Mouse (Mus musculus) liver, embryonic 11.5 days (tissue): ENCODE data around the gene Hexdc. TPM values are rescaled to one million over a fixed set of nuclear protein-coding genes. Genes with fewer than 3 reads are reported as not detected.

ENCODE experiments used
- ATAC-seq: fragments of 200-750 bp; cut with Nextera tagmentation; replicated peaks from 2 replicates; pipeline ENCODE4 v1.8.0; 2017; ENCODE audit warnings: moderate number of reproducible peaks, mild to moderate bottlenecking, moderate TSS enrichment, moderate library complexity; ENCODE audit not compliant: low FRiP score
- DNase-seq: peaks from one replicate; pipeline ENCODE4 v3.0.0-alpha.2; 2017; ENCODE audit warnings: low spot score
- H3K27ac ChIP-seq: fragments of 300-500 bp; sonication (generic); 2 replicates; pipeline ENCODE4 v1.5.1; 2014; ENCODE audit warnings: mild to moderate bottlenecking, low read depth, low read length, control low read depth
- H3K27me3 ChIP-seq: fragments of 300-500 bp; sonication (generic); replicated peaks from 2 replicates; pipeline ENCODE4 v1.6.1; 2014; ENCODE audit warnings: low read length, mixed read lengths; ENCODE audit not compliant: control insufficient read depth, insufficient read depth
- H3K36me3 ChIP-seq: fragments of 300-500 bp; sonication (generic); 2 replicates; pipeline ENCODE4 v1.6.1; 2014; ENCODE audit warnings: mild to moderate bottlenecking, low read length, moderate library complexity, mixed read lengths; ENCODE audit not compliant: control insufficient read depth, insufficient read depth
- H3K4me1 ChIP-seq: fragments of 300-500 bp; sonication (generic); replicated peaks from 2 replicates; pipeline ENCODE4 v1.6.1; 2014; ENCODE audit warnings: low read length, mixed read lengths; ENCODE audit not compliant: control insufficient read depth, insufficient read depth
- H3K4me2 ChIP-seq: fragments of 300-500 bp; sonication (generic); 2 replicates; pipeline ENCODE4 v1.6.1; 2014; ENCODE audit warnings: mild to moderate bottlenecking, control low read depth, moderate library complexity
- H3K4me3 ChIP-seq: fragments of 300-500 bp; sonication (generic); 2 replicates; pipeline ENCODE4 v1.5.1; 2014; ENCODE audit warnings: low read depth, low read length, control low read depth
- H3K9ac ChIP-seq: fragments of 300-500 bp; sonication (generic); 2 replicates; pipeline ENCODE4 v1.6.1; 2014; ENCODE audit warnings: low read depth, low read length, control low read depth
- H3K9me3 ChIP-seq: fragments of 300-500 bp; sonication (generic); 2 replicates; pipeline ENCODE4 v1.6.1; 2016; ENCODE audit warnings: low read length, inconsistent platforms, mixed read lengths; ENCODE audit not compliant: control insufficient read depth
- whole genome bisulfite sequencing: fragments of 180-500 bp; shearing (Covaris S2); extraction: QIAGEN DNeasy Blood & Tissue Kit; methylation state at CpG from one replicate; pipeline ENCODE4 v1.1.7; 2014; 5-methylcytosine and 5-hydroxymethylcytosine counted together
- polyA plus RNA-seq: library from polyadenylated mRNA; unstranded; fragments of >200 nt; fragmentation: Nextera tagmentation; extraction: Ambion mirVana; gene quantifications from 2 replicates; pipeline ENCODE4 v1.2.1, GENCODE M21; 2014

Gene Hexdc
- polyA plus RNA-seq, 1 experiment from 2014 or later = 5.6 TPM

DNA sequence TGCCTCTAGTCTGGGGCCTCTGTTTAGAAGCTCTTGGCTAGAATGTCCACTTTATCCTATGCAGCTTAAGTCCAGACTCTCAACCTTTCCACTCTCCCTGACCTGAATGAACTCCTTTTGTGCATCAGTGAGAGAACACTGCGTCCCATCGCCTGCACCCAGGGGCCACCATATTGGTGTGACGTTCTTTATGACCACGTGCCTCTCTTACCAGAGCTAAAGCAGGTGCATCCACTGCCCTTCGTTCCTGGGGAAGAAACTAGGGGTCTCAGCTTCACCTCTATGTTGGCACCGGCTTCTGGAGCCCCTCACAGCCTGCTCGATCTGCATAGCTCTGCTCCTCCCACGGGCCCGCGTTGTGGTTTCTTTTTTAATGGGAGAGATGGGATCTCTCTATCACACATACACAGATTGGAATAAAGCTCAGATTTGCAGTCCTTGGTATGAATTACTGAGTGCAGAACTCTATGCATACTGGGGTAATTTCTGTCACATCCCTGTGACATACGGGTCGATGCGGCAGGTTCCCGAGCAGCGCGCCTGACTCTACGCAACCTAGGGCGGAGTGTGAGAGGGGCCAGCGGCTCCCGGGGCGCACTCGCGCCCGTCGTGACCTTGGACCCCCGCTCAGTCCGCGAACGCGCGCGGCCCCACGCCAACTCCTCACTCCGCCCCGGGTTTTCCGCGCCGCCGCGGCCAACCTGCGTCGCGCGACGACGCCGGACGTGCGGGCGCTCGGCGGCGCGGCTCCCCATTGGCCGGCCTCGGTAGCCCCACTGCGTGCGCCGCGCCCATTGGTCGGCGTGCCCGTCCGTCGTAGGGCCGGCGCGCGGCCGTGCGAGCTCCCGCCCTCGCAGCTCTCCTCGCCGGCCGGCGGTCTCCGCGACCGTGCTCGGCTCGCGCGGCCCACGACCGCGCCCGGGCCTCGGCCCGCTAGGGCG lies 55.2 kb downstream of the Hexdc start, which contains the start of gene Foxk2:
Foxk2 (plus strand) TSS at position 831 of the 941 bp plus-strand sequence.
- WGBS = under 1% methylated on average over 65 of the region's 91 CpGs
- DNase-seq (peak; percentile 83), ATAC-seq (peak; percentile 96)
- H3K4me2 ChIP-seq = peak within 1 kb of the TSS; percentile 95
- peak within 1 kb of the TSS; percentile 93 for H3K9ac ChIP-seq
- peak within 1 kb of the TSS; percentile 99 for H3K4me3 ChIP-seq
- no peaks in the 10 kb centered on the region for H3K27me3 ChIP-seq
- peak within 1 kb of the TSS; percentile 94 for H3K27ac ChIP-seq
- H3K9me3 ChIP-seq = no peaks in the 10 kb centered on the region
- H3K36me3 ChIP-seq = peaks cover 20% of the 10 kb centered on the region
- H3K4me1 ChIP-seq = peaks cover 12% of the 10 kb centered on the region

GRCm38 (mm10) chr11:121260211-121260906 lies 56.1 kb downstream of the Hexdc start:
- Histone ChIP-seq H3K9me3 (no peaks in the 10 kb centered on the region), H3K36me3 (peaks cover 16% of the 10 kb centered on the region), H3K4me1 (peaks cover 12% of the 10 kb centered on the region), H3K9ac (peak overlapping the region; percentile 93), H3K27ac (peak overlapping the region; percentile 64), H3K27me3 (no peaks in the 10 kb centered on the region), H3K4me3 (peak overlapping the region; percentile 99), H3K4me2 (peak overlapping the region; percentile 89)
- DNase-seq (peak; percentile 52), ATAC-seq (peak; percentile 11; the same call in 1 of the 2 replicates)
- WGBS = under 1% methylated on average over 53 of the region's 60 CpGs

DNA sequence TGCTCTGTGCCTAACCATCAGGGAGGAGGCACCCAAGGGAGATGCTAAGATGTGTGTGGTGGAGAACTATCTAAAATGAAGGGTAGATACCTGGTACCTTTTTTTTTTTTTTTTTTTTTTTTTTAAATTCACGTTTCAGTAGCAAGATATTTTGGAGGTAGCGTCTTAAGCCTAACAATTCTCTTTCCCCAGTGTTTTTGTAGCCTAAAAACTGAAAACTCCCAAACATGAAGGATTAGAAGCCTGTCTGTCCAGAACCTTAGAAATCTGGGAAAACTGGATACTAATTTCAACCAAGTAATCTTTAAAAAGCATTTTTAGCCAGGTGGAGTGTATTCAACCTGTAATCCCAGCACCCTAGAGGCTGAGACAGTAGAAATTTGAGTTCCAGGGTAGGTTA lies 56.8 kb downstream of the Hexdc start:
- DNase-seq (no peak), ATAC-seq (no peak)
- Histone ChIP-seq H3K27ac (no peak overlapping the region), H3K27me3 (no peaks in the 10 kb centered on the region), H3K4me1 (peaks cover 12% of the 10 kb centered on the region), H3K9ac (peak overlapping the region; percentile 93), H3K4me2 (peak overlapping the region; percentile 89), H3K4me3 (peak overlapping the region; percentile 99), H3K9me3 (no peaks in the 10 kb centered on the region), H3K36me3 (peaks cover 14% of the 10 kb centered on the region)
- 48% methylated on average over 2 of the region's 2 CpGs for WGBS

Other genes starting within 250 kb of the Hexdc start
- gene Csnk1d, start 213.1 kb upstream of the Hexdc start, polyA plus RNA-seq = 62.2 and 66.5 TPM in 2 replicates
- gene Cd7, start 165.0 kb upstream of the Hexdc start, polyA plus RNA-seq = 0.18 TPM in 2 replicates
- gene Sectm1b, start 140.9 kb upstream of the Hexdc start, polyA plus RNA-seq = not detected in 2 replicates
- 0.32 and 0.86 TPM in 2 replicates for gene Sectm1a, start 123.2 kb upstream of the Hexdc start, polyA plus RNA-seq
- 0.29 TPM in 1 of 2 replicates, not detected in the other for gene Tex19.2, start 85.8 kb upstream of the Hexdc start, polyA plus RNA-seq
- gene Tex19.1, start 58.3 kb upstream of the Hexdc start, polyA plus RNA-seq = 0.43 and 0.44 TPM in 2 replicates
- gene Uts2r, start 44.2 kb upstream of the Hexdc start, polyA plus RNA-seq = not detected in 2 replicates
- 21.7 and 23.4 TPM in 2 replicates for gene Ogfod3, start 278 bp downstream of the Hexdc start, polyA plus RNA-seq
- 35.1 and 38.2 TPM in 2 replicates for gene Cybc1, start 24.9 kb downstream of the Hexdc start, polyA plus RNA-seq
- gene Narf, start 32.8 kb downstream of the Hexdc start, polyA plus RNA-seq = 81.5 and 89.4 TPM in 2 replicates
- gene Foxk2, start 55.6 kb downstream of the Hexdc start, polyA plus RNA-seq = 9.3 and 10.7 TPM in 2 replicates
- gene Wdr45b, start 150.0 kb downstream of the Hexdc start, polyA plus RNA-seq = 53.3 and 55.4 TPM in 2 replicates
- 0.94 and 1.2 TPM in 2 replicates for gene Rab40b, start 183.8 kb downstream of the Hexdc start, polyA plus RNA-seq
- 8.6 and 10.5 TPM in 2 replicates for gene Fn3krp, start 217.0 kb downstream of the Hexdc start, polyA plus RNA-seq
- gene Fn3k, start 230.5 kb downstream of the Hexdc start, polyA plus RNA-seq = 4.7 and 7.8 TPM in 2 replicates
- 35.9 and 37.7 TPM in 2 replicates for gene Tbcd, start 247.5 kb downstream of the Hexdc start, polyA plus RNA-seq